Mouse (Mus musculus) stomach, postnatal 0 days (tissue): Measurements from ENCODE around the gene Paxbp1. TPM values are rescaled to one million over a fixed set of nuclear protein-coding genes. Genes with fewer than 3 reads are reported as not detected.
"Not testable (repeated sequence)": the region's sequence is repeated elsewhere in the genome, so short reads cannot be mapped to it uniquely, and the experiment has no call there.

Experiments
- ATAC-seq: fragments of 200-750 bp; cut with Nextera tagmentation; 2 replicates; pipeline ENCODE4 v1.8.0; 2017; ENCODE audit not compliant: low FRiP score, low TSS enrichment
- DNase-seq: peaks from one replicate; pipeline ENCODE4 v3.0.0-alpha.2; 2016; ENCODE audit warnings: low spot score
- H3K27ac ChIP-seq: fragments of 300-500 bp; sonication (generic); replicated peaks from 2 replicates; pipeline ENCODE4 v1.5.1; 2014; ENCODE audit warnings: mild to moderate bottlenecking, control low read depth
- H3K27me3 ChIP-seq: fragments of 300-500 bp; sonication (generic); 2 replicates; pipeline ENCODE4 v1.6.1; 2014; ENCODE audit warnings: low read length; ENCODE audit not compliant: control insufficient read depth, insufficient read depth
- H3K36me3 ChIP-seq: fragments of 300-500 bp; sonication (generic); 2 replicates; pipeline ENCODE4 v1.6.1; 2014; ENCODE audit warnings: low read length, mixed read lengths; ENCODE audit not compliant: control insufficient read depth, insufficient read depth
- H3K4me1 ChIP-seq: fragments of 300-500 bp; sonication (generic); replicated peaks from 2 replicates; pipeline ENCODE4 v1.6.1; 2014; ENCODE audit warnings: antibody characterized with exemption; ENCODE audit not compliant: control insufficient read depth, insufficient read depth
- H3K4me2 ChIP-seq: fragments of 300-500 bp; sonication (generic); replicated peaks from 2 replicates; pipeline ENCODE4 v1.6.1; 2014; ENCODE audit warnings: low read depth, mild to moderate bottlenecking, control low read depth, moderate library complexity
- H3K4me3 ChIP-seq: fragments of 300-500 bp; sonication (generic); 2 replicates; pipeline ENCODE4 v1.5.1; 2014; ENCODE audit warnings: low read depth, low read length, control low read depth
- H3K9ac ChIP-seq: fragments of 300-500 bp; sonication (generic); 2 replicates; pipeline ENCODE4 v1.6.1; 2014; ENCODE audit warnings: mild to moderate bottlenecking, low read length, control low read depth, mixed read lengths
- H3K9me3 ChIP-seq: fragments of 300-500 bp; sonication (generic); 2 replicates; pipeline ENCODE4 v1.6.1; 2016; ENCODE audit warnings: low read length; ENCODE audit not compliant: control insufficient read depth
- CTCF ChIP-seq: IDR thresholded peaks from 2 replicates; pipeline ENCODE4 v1.5.1; 2016; ENCODE audit warnings: antibody characterized with exemption, low read depth, mild to moderate bottlenecking, moderate library complexity
- EP300 ChIP-seq: optimal IDR thresholded peaks from 2 replicates; pipeline ENCODE3; 2016; ENCODE audit warnings: antibody characterized with exemption
- WGBS: fragments of 180-500 bp; shearing (Covaris S2); extraction: QIAGEN DNeasy Blood & Tissue Kit; methylation state at CpG from one replicate; pipeline ENCODE4 v1.1.7; 2014; 5-methylcytosine and 5-hydroxymethylcytosine counted together
- polyA plus RNA-seq: library from polyadenylated mRNA; unstranded; fragments of >200 nt; fragmentation: Nextera tagmentation; extraction: Ambion mirVana; gene quantifications from 2 replicates; pipeline ENCODE4 v1.2.1, GENCODE M21; 2015

Paxbp1 gene
- polyA plus RNA-seq, 1 experiment from 2014 or later: 15.0 TPM

GRCm38 (mm10) chr16:91081508-91081907, 37.2 kb upstream of the Paxbp1 start:
- Histone ChIP-seq H3K4me2 (no peak overlapping the region), H3K36me3 (no peaks in the 10 kb centered on the region), H3K9me3 (no peaks in the 10 kb centered on the region), H3K9ac (no peak overlapping the region), H3K27me3 (no peaks in the 10 kb centered on the region), H3K4me3 (no peak overlapping the region), H3K4me1 (no peaks in the 10 kb centered on the region), H3K27ac (no peak overlapping the region)
- TF ChIP-seq EP300 (no peak), CTCF (peak; percentile 87)
- 22% methylated on average over 9 of the region's 12 CpGs for WGBS
- ATAC-seq: 0 out of 2 replicates have a peak, but pooled peaks have one; percentile 21
- DNase-seq: peak; percentile 65

DNA sequence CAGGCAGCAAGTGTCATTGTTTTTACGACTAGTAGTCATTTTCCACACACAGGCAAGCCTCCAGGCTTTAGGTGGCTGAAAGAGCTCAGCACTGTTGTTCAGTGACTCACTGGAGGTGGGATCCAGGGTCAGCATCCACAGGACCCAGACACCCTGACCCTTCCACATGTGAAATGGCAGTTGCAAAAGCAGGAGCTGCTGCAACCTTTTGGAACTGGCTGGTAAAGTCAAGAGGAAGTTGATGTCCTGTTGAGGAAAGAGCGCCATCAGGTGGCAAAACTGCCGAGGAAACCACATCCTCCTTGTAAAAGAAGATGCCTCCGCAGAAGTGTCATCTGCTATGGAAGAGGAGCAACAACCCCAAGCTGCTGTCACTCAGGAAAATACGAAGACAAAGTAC, 31.8 kb upstream of the Paxbp1 start:
- 67% methylated on average over 5 of the region's 5 CpGs for WGBS
- no peak for DNase-seq
- TF ChIP-seq CTCF (peak; percentile 42), EP300 (no peak)

GRCm38 (mm10) chr16:91075423-91075822, 31.1 kb upstream of the Paxbp1 start:
- H3K9ac ChIP-seq, H3K4me3 ChIP-seq, H3K4me2 ChIP-seq, H3K27me3 ChIP-seq, DNase-seq, ATAC-seq, H3K36me3 ChIP-seq, H3K27ac ChIP-seq, H3K4me1 ChIP-seq, H3K9me3 ChIP-seq: not testable (repeated sequence)
- WGBS: 75% methylated on average over 8 of the region's 8 CpGs

More for the DNA sequence above, 31.8 kb upstream of the Paxbp1 start:
- Histone ChIP-seq H3K4me3 (no peak overlapping the region), H3K4me1 (no peaks in the 10 kb centered on the region), H3K9me3 (no peaks in the 10 kb centered on the region), H3K27me3 (no peaks in the 10 kb centered on the region), H3K27ac (no peak overlapping the region), H3K36me3 (no peaks in the 10 kb centered on the region), H3K4me2 (no peak overlapping the region), H3K9ac (no peak overlapping the region)
- ATAC-seq: no peak

DNA sequence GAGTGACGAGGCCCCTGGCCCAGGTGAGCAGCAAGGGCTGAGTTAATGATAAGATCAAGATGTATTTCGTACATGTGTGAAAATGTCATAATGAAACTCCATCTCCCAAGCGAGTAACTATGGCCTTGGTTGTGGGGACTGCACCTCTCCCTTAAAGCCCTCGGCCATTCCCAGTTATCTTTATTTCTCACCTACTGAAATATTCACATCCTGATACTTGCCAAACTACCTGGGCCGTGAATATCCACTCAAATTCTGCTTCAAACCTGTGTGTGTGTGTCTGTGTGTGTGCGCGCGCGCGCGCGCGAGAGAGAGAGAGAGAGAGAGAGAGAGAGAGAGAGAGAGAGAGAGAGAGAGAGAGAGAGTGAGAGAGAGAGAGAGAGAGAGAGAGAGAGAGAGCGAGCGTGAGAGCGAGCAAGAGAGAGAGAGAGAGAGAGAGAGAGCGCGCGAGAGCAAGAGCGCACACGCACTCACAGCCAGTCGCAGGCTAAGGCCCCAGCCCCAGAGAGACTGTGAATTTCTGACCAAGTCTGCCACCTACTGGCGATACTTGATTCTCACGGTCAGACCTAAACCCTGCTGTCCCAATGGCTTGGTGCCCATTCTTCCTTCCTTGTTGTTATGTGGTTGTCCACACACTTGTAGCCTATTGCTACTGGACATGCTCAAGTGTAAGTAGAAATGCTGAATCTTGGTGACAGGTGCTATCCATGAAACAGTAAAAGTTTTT, 29.0 kb upstream of the Paxbp1 start:
- Histone ChIP-seq H3K27me3 (no peaks in the 10 kb centered on the region), H3K27ac (no peak overlapping the region), H3K4me3 (no peak overlapping the region), H3K9me3 (no peaks in the 10 kb centered on the region), H3K9ac (no peak overlapping the region), H3K4me1 (no peaks in the 10 kb centered on the region), H3K4me2 (no peak overlapping the region), H3K36me3 (no peaks in the 10 kb centered on the region)
- TF ChIP-seq CTCF (peak; percentile 91), EP300 (no peak)
- peak; percentile 90 for DNase-seq
- peak; percentile 98 for ATAC-seq
- 34% methylated on average over 23 of the region's 24 CpGs for WGBS

GRCm38 (mm10) chr16:91072256-91072655, 27.9 kb upstream of the Paxbp1 start:
- Histone ChIP-seq H3K27ac (no peak overlapping the region), H3K36me3 (no peaks in the 10 kb centered on the region), H3K4me3 (no peak overlapping the region), H3K4me2 (no peak overlapping the region), H3K4me1 (no peaks in the 10 kb centered on the region), H3K9ac (no peak overlapping the region), H3K27me3 (no peaks in the 10 kb centered on the region), H3K9me3 (no peaks in the 10 kb centered on the region)
- ATAC-seq (no peak), DNase-seq (no peak)
- no peak for TF ChIP-seq EP300
- no peak for TF ChIP-seq CTCF
- 81% methylated on average over 1 of the region's 1 CpGs for WGBS

DNA sequence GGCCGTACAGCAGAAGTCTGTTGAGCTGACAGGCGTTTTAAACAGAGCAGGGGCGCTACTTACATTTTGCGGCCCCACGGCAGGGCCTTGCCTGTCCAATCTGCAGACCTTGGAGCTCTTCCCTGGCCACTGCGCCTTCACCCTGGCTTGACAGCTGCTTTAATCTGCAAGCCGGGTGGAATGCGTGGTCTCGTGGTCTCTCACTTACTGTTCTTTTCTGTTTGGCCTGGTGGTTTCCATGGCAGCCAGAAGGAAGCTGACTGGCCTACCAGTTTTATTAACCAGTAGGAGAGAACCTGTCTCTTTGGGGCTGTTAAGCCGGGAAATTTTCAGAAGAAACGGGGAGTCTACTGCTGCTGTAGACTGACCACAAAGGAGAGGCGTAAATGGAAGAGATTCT, 24.6 kb upstream of the Paxbp1 start:
- H3K4me1 ChIP-seq: no peaks in the 10 kb centered on the region

More for the DNA sequence above, 24.6 kb upstream of the Paxbp1 start:
- Histone ChIP-seq H3K9me3 (no peaks in the 10 kb centered on the region), H3K27ac (no peak overlapping the region), H3K4me2 (no peak overlapping the region), H3K4me3 (no peak overlapping the region), H3K36me3 (no peaks in the 10 kb centered on the region), H3K27me3 (no peaks in the 10 kb centered on the region), H3K9ac (no peak overlapping the region)
- ATAC-seq (no peak; the same call in 1 of the 2 replicates), DNase-seq (peak; percentile 27)
- TF ChIP-seq CTCF (no peak), EP300 (no peak)
- whole genome bisulfite sequencing: 25% methylated on average over 12 of the region's 12 CpGs
